Mouse (Mus musculus): Measurements from ENCODE around the gene Ssbp3. TPM values are rescaled to one million over a fixed set of nuclear protein-coding genes. Genes with fewer than 3 reads are reported as not detected.
A peak's percentile ranks its signal among the peaks of the same experiment; 100 is the strongest.

Ssbp3 gene
- polyA plus RNA-seq, 1 experiment = 130 TPM

DNA sequence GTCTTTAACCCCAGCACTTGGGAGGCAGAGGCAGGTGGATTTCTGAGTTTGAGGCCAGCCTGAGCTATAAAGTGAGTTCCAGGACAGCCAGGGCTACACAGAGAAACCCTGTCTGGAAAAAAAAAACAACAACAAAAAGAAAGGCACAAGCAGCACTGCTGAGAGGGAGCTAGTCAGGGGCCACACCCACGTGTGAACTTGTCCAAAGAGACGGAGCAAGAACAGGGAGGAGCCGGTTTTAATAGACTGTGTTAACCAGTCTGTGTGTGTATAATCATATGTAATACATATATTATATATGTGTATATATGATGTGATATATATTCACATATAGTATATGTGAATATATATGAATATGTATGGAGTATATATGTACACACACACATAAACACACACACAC, 8.9 kb upstream of the Ssbp3 start:
- H3K27ac ChIP-seq (ENCODE audit: control insufficient read depth, insufficient read depth, low read length) = no peak overlapping the region
- no peaks in the 10 kb centered on the region for H3K27me3 ChIP-seq (ENCODE audit: control insufficient read depth, insufficient read depth, low read length)
- no peak overlapping the region for H3K4me3 ChIP-seq (ENCODE audit: control insufficient read depth, insufficient read depth, low read length)
- H3K36me3 ChIP-seq (ENCODE audit: control insufficient read depth, insufficient read depth, low read length) = no peaks in the 10 kb centered on the region
- no peak for TF ChIP-seq POLR2A (IDR thresholded peaks at IDR 0.05; ENCODE audit: control insufficient read depth, extremely low read depth, insufficient read depth, low read length, poor library complexity)
- TF ChIP-seq CTCF (IDR thresholded peaks at IDR 0.05; ENCODE audit: borderline replicate concordance, control insufficient read depth, extremely low read depth, insufficient read depth, low read length, poor library complexity) = no peak
- DNase-seq = no peak
- 0 out of 2 replicates have a peak, but pooled peaks cover 3% of the 10 kb centered on the region for H3K4me1 ChIP-seq (replicated peaks; ENCODE audit: control insufficient read depth, insufficient read depth, low read length)
- 92% methylated on average over 3 of the region's 3 CpGs for WGBS

DNA sequence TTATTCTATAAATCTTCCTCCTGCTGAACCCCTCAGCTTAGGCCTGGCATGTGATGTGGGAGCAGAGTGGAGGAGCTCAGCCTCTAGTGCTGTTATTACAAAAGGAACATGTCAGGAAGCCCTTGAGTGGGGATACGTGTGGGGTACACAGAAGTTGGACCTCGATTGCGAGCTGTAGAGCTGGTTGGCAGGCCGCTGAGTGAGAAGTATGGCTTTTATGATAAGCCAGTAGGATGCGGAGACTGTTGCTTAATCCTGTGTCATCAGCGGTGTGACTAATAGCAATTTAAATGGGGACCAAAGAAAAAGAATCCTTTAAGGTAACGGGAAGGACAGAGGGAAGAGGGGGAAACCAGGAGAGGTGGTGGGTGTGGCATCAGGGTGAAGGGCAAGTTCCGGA, 8.3 kb upstream of the Ssbp3 start:
- no peak overlapping the region for H3K4me3 ChIP-seq (ENCODE audit: control insufficient read depth, insufficient read depth, low read length)
- no peak for DNase-seq
- H3K36me3 ChIP-seq (ENCODE audit: control insufficient read depth, insufficient read depth, low read length) = no peaks in the 10 kb centered on the region
- H3K27me3 ChIP-seq (ENCODE audit: control insufficient read depth, insufficient read depth, low read length) = no peaks in the 10 kb centered on the region
- WGBS = 90% methylated on average over 8 of the region's 8 CpGs
- H3K27ac ChIP-seq (ENCODE audit: control insufficient read depth, insufficient read depth, low read length) = no peak overlapping the region
- TF ChIP-seq CTCF (IDR thresholded peaks at IDR 0.05; ENCODE audit: borderline replicate concordance, control insufficient read depth, extremely low read depth, insufficient read depth, low read length, poor library complexity) = no peak
- TF ChIP-seq POLR2A (IDR thresholded peaks at IDR 0.05; ENCODE audit: control insufficient read depth, extremely low read depth, insufficient read depth, low read length, poor library complexity) = no peak
- H3K4me1 ChIP-seq (replicated peaks; ENCODE audit: control insufficient read depth, insufficient read depth, low read length) = 0 out of 2 replicates have a peak, but pooled peaks cover 3% of the 10 kb centered on the region

DNA sequence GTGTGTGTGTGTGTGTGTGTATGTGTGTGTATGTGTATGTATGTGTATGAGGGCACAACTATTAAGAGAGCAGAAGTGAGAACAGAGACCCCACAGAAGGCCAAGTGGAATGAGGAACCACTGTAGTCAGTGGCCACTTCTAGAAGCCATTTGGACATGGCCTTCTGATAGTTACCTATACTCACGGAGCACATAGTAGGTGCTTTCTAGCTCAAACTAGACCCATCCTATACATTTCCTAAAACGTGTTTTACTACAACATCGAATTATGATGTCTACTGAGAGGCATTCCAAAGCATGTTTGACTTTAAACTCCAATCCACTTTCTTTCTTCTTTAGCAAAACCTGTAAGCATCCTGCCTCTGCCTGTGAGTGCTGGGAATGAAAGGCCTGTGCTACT, 4.6 kb upstream of the Ssbp3 start:
- no peaks in the 10 kb centered on the region for H3K36me3 ChIP-seq (ENCODE audit: control insufficient read depth, insufficient read depth, low read length)
- no peaks in the 10 kb centered on the region for H3K27me3 ChIP-seq (ENCODE audit: control insufficient read depth, insufficient read depth, low read length)
- no peak for DNase-seq
- 94% methylated on average over 3 of the region's 3 CpGs for WGBS
- TF ChIP-seq POLR2A (IDR thresholded peaks at IDR 0.05; ENCODE audit: control insufficient read depth, extremely low read depth, insufficient read depth, low read length, poor library complexity) (no peak), CTCF (IDR thresholded peaks at IDR 0.05; ENCODE audit: borderline replicate concordance, control insufficient read depth, extremely low read depth, insufficient read depth, low read length, poor library complexity) (no peak)
- H3K4me1 ChIP-seq (replicated peaks; ENCODE audit: control insufficient read depth, insufficient read depth, low read length) = peaks cover 26% of the 10 kb centered on the region
- H3K27ac ChIP-seq (ENCODE audit: control insufficient read depth, insufficient read depth, low read length) = no peak overlapping the region
- H3K4me3 ChIP-seq (ENCODE audit: control insufficient read depth, insufficient read depth, low read length) = no peak overlapping the region

DNA sequence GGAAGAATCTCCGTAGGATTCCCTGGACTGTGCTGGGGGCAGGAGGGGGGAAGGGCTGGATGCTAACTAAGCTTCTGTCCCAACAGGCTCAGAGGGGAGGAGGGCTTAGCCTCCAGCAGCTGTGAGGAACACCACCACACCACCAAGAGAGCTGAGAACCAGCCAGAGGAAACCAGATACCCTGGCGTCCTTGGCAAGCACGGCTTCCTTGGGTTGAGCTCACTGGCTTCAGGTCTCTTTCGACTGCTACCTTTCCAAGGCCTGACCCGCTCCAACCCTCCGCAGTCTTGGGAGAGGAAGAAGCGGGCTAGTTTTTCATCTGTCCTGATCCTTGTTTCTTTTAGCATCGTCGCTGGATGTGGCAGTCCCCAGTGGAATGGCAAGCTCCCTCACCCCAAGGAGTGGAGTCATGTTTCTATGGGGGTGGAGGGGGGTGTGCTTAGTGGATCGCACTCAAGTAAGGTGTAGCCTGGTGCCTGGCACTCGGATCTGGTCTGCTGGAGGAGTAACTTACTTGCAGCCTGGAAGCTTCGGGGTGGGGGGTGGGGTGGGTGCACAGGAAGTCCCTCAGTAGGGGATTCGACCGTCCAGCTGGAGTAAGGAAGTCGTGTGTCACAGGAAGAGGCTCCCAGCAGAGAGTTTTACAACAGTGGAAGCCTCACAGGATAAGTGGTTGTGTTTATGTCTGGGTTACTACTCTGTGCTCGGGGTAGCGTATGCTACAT, 2.6 kb upstream of the Ssbp3 start:
- DNase-seq = peak; percentile 44
- TF ChIP-seq POLR2A (IDR thresholded peaks at IDR 0.05; ENCODE audit: control insufficient read depth, extremely low read depth, insufficient read depth, low read length, poor library complexity) = no peak; the same call in 1 of the 2 replicates
- peak; percentile 22; the same call in 1 of the 2 replicates for TF ChIP-seq CTCF (IDR thresholded peaks at IDR 0.05; ENCODE audit: borderline replicate concordance, control insufficient read depth, extremely low read depth, insufficient read depth, low read length, poor library complexity)
- Histone ChIP-seq H3K4me3 (ENCODE audit: control insufficient read depth, insufficient read depth, low read length) (no peak overlapping the region), H3K27ac (ENCODE audit: control insufficient read depth, insufficient read depth, low read length) (peak overlapping the region; percentile 93), H3K4me1 (replicated peaks; ENCODE audit: control insufficient read depth, insufficient read depth, low read length) (peaks cover 32% of the 10 kb centered on the region), H3K27me3 (ENCODE audit: control insufficient read depth, insufficient read depth, low read length) (no peaks in the 10 kb centered on the region), H3K36me3 (ENCODE audit: control insufficient read depth, insufficient read depth, low read length) (no peaks in the 10 kb centered on the region)
- WGBS = 15% methylated on average over 17 of the region's 17 CpGs

DNA sequence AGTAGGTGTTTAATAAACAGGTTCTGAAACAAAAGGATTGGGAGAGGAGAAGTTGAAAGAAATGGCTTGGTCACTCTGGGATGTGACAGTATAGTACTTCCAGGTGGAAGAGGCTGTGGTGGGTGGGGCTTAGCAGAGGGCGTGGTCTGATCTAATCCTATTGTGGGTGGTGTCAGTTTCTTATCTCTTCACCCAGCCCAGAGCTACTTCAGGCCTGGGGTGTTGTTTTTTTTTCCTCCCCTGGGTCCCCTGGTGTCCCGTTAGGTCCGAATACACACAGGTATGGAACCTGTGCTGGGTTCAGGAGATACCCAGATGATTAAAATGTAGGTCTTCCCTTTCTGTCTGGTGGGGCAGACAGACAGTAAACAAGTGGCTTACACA, 2.1 kb upstream of the Ssbp3 start:
- Histone ChIP-seq H3K27ac (ENCODE audit: control insufficient read depth, insufficient read depth, low read length) (peak overlapping the region; percentile 93), H3K36me3 (ENCODE audit: control insufficient read depth, insufficient read depth, low read length) (no peaks in the 10 kb centered on the region), H3K4me3 (ENCODE audit: control insufficient read depth, insufficient read depth, low read length) (no peak overlapping the region), H3K27me3 (ENCODE audit: control insufficient read depth, insufficient read depth, low read length) (no peaks in the 10 kb centered on the region), H3K4me1 (replicated peaks; ENCODE audit: control insufficient read depth, insufficient read depth, low read length) (peaks cover 38% of the 10 kb centered on the region)
- DNase-seq = peak; percentile 73
- 6% methylated on average over 3 of the region's 3 CpGs for WGBS
- TF ChIP-seq POLR2A (IDR thresholded peaks at IDR 0.05; ENCODE audit: control insufficient read depth, extremely low read depth, insufficient read depth, low read length, poor library complexity) (no peak), CTCF (IDR thresholded peaks at IDR 0.05; ENCODE audit: borderline replicate concordance, control insufficient read depth, extremely low read depth, insufficient read depth, low read length, poor library complexity) (no peak)

DNA sequence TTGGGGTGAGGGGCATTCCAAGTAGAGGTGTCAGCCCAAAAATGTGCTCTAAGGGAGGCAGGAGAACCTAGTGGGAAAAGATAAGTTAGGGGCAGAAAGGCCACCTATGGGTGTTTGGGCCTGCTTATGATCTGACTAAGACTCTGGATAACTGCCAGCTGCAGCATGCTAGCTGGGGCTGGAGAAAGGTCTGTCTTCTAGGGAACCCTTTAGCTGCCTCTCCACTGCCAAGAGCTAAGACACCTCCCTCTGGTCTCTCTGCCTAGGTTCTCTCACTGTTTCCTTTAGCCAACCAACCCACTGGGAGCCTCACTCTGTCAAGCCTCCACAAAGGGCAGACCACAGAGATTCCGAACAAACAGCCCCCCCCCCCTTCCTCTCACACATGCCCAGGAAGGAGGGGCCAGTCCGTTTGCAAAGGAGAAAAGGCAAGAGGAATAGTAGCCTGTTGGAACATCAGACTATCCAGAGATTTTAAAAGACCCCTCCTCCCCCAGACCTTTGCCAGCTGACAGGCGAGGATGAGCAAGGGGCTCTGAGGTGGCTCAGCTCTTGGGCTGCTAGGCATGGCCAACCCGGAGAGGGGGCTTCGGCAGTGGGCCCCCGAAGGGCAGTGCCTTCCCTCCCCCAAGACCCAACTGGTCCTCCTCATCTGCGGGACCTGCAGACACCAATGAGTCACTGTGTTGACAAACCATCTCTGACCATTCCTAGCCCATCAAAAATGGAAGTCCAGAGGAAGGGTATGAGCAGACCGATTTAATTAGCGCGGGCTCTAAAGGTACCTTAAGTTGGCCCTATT, 1.4 kb upstream of the Ssbp3 start:
- H3K27me3 ChIP-seq (ENCODE audit: control insufficient read depth, insufficient read depth, low read length) = no peaks in the 10 kb centered on the region
- peaks cover 45% of the 10 kb centered on the region for H3K4me1 ChIP-seq (replicated peaks; ENCODE audit: control insufficient read depth, insufficient read depth, low read length)
- H3K36me3 ChIP-seq (ENCODE audit: control insufficient read depth, insufficient read depth, low read length) = no peaks in the 10 kb centered on the region
- TF ChIP-seq POLR2A (IDR thresholded peaks at IDR 0.05; ENCODE audit: control insufficient read depth, extremely low read depth, insufficient read depth, low read length, poor library complexity) = 0 out of 2 replicates have a peak, but pooled peaks have one; percentile 39
- no peak for TF ChIP-seq CTCF (IDR thresholded peaks at IDR 0.05; ENCODE audit: borderline replicate concordance, control insufficient read depth, extremely low read depth, insufficient read depth, low read length, poor library complexity)
- H3K4me3 ChIP-seq (ENCODE audit: control insufficient read depth, insufficient read depth, low read length) = peak overlapping the region; percentile 22
- H3K27ac ChIP-seq (ENCODE audit: control insufficient read depth, insufficient read depth, low read length) = peak overlapping the region; percentile 93
- peak; percentile 49 for DNase-seq
- 14% methylated on average over 10 of the region's 10 CpGs for WGBS
